Mouse (Mus musculus) inflammation-experienced regulatory T-cells, adult 6 months (primary cell): ENCODE measurements around the gene Krt78. TPM values are rescaled to one million over a fixed set of nuclear protein-coding genes. Genes with fewer than 3 reads are reported as not detected.
"Not testable (repeated sequence)": the region's sequence is repeated elsewhere in the genome, so short reads cannot be mapped to it uniquely, and the experiment has no call there.

ENCODE experiments used
- ATAC-seq: one replicate; pipeline ENCODE4 v1.8.0; 2017
- polyA plus RNA-seq, 3 experiments: library from polyadenylated mRNA; unstranded; fragments of 100-300 nt; shearing (Covaris generic); gene quantifications; one replicate each; pipeline ENCODE4 v1.2.1; 2017

Krt78 gene
- polyA plus RNA-seq: not detected

GRCm38 (mm10) chr15:101954187-101954586, at the start of gene Krt78:
Krt78 (minus strand) TSS chr15:101954287.
- no peak for ATAC-seq

- no peak for ATAC-seq
Observed at GRCm38 (mm10) chr15:102003516-102003915, 49.4 kb upstream of the Krt78 start.

GRCm38 (mm10) chr15:102002646-102003488, 48.8 kb upstream of the Krt78 start:
- ATAC-seq: no peak

DNA sequence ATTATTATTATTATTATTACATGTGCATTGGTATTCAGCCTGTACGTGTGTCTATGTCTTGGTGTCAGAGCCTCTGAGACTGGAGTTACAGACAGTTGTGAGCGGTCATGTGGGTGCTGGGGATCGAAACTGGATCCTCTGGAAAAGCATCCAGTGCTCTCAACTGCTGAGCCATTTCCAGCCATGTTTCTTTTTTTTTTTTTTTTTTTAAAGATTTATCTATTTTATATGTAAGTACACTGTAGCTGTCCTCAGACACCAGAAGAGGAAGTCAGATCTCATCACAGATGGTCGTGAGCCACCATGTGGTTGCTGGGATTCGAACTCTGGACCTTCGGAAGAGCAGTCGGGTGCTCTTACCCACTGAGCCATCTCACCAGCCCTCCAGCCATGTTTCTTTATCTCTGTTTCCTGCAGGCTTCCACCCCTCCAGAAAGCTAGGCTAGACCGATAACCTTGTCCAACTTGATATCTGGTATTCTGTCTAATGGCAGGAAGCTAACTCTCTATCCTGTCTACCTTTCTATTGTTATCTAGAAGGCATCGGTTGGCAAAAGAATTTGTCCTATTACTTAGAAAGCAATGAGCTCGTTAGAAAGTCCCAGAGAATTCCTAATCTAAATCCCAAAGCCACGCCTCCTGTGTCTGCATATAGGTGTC, 45.7 kb upstream of the Krt78 start:
- no peak for ATAC-seq

DNA sequence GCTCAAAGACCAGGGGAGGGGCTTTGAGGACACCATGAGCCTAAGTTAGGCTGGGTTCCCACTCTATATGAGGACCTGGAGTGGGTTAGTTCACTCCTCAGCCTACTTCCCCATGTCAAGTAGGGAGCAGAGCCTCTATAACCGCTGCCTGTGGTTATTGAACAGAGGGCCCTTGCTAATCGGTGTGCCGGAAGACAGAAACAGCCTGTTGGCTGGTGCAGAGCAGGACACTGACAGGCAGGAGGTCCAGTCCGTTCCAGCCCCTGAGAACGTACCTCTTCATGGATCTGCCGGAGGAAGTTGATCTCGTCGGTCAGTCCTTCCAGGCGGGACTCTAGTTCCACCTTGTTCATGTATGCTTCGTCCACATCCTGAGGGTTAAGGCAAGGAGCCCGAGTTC, 45.1 kb upstream of the Krt78 start:
- no peak for ATAC-seq

DNA sequence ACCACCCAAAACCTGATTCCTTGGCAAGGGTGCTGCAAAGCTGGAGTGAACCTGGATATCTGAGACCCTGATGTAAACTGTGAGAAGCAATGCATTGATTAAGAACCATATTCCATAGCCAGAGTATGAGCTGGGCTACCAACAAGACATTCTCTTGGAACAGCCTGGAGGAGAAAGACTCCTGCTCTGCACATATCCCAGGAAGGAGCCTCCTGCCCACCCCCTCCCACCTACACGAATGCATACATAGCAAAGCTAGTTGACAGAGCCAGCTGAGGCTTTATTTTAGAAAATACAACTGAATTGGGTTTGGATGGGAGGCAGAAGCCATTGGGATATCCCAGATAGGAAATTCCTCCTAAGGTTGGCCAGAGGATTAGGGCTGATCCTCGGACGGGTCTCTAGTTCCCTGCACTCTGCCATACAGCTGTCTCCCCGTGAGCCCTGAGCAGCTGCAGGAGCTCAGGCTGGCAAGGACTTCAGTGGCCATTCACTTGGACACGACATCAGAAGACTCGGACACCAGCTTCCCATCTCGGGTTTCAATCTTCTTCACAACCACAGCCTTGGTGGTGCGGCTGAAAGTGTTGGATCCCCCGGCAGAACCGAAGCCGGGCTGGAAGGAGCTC, 42.5 kb upstream of the Krt78 start:
- not testable (repeated sequence) for ATAC-seq

DNA sequence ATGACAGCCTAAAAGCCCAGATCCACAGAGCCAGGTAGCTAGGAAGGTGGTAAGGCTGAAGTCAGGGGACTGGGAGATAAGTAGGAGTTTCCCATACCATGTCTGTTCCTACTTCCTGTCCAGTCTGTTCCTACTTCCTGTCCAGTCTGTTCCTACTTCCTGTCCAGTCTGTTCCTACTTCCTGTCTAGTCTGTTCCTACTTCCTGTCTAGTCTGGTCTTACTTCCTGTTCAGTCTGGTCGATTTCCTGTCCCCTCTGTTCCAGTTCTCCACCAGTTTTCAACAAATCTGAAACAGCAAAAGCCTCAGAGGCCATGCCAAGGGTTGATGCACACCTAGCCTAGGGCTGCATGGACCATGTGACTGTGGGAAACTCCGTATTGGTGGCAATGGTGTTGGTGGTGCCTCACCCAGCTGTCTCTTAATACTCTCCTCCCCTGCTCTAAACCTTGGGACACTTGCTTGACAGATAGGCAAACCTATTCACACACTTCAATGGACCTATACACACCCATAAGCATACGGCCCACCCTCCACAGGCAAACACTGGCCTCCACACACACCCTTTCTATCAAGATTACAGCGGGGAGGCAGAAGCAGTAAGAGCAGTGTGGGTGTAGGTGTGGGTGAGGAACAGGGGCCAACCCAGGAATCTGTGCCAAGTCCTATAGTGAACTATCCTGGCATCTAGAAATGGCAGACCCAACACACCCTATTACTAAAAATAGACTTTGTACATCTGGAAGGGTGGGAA, 41.6 kb upstream of the Krt78 start:
- ATAC-seq: no peak

- ATAC-seq: no peak
Observed at GRCm38 (mm10) chr15:101994365-101994764, 40.3 kb upstream of the Krt78 start.

DNA sequence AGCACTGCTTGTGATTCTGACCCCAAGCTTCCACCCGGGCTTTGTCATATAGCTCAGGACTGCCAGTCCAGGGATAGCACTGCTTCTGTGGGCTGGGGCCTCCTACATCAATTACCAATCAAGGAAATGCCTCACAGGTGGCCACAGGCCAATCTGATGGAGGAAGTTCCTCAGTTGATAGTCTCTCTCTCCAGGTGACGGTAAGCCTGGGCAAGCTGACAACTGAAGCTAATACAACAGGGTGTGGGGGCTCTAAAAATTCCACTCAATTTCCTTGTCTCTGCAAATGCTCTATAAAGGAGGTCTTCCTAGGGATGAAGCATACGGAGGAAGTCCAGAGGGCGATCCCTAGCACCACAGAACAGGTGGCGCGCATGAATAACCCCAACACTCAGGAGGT, 36.9 kb upstream of the Krt78 start:
- no peak for ATAC-seq

GRCm38 (mm10) chr15:101988714-101989113, 34.6 kb upstream of the Krt78 start:
- no peak for ATAC-seq

DNA sequence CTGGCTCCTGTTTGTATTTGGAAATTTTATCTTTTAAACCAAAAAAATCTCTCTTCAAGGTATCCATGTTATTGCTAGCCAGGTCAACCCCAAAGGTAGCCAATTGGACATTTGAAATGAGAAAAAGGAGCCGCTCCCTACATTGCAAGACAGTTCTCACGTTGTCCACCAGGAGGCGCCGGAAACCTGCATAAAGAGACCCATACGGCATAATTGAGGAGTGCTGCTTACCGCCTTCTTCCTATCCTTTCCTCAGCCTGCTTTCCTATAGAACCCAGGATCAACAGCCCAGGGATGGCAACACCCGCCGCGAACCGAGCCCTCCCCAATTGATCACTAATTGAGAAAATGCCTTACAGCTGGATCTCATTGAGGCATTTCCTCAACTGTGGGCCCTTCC, 34.0 kb upstream of the Krt78 start:
- no peak for ATAC-seq

DNA sequence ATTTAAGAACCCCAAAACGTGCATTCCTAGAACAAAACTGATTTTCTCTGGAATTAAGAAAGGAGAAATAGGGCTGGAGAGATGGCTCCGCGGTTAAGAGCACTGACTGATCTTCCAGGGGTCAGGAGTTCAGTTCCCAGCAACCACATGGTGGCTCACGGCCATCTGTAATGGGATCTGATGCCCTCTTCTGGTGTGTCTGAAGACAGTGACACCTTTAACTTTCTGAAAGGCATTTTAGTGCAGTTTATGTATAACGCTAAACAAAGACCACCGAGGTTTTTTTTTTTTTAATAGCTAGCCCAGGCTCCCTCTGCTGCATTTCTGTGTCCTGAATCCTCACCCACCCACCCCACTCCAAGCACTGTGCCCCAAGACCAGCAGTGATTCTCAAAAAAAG, 30.7 kb upstream of the Krt78 start:
- ATAC-seq: no peak

- peak; percentile 83 for ATAC-seq
Observed at GRCm38 (mm10) chr15:101983949-101984601, 30.0 kb upstream of the Krt78 start.

DNA sequence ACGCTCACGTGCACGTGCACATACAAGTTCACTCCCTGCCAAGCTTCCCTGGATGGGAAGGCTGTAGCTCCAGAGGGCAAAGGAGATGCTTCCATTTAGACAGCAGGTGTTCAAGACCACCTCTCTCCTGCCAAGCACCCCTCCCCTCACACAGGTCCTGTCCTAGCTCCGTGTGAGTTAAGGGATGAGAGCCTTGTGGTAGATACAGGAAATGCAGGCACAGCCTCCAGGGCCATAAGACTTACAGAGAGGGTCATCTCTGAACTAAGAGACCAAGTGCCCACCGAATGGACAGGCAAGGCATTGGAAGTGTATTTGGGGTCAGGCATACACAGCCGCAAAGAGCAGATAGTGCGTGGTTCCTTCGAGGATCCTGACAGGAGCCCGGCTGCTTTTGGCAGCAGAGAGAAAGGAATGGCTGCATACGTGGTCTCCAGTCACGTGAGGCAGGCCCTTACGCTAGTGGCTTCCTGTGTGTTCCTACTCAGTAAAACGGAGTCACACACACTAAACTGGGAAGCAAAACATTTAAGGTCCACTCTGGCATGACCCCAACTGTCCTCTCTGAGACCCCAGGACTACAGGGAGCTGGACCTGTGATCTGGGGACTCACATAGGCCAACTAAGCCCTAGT, 29.3 kb upstream of the Krt78 start:
- no peak for ATAC-seq

DNA sequence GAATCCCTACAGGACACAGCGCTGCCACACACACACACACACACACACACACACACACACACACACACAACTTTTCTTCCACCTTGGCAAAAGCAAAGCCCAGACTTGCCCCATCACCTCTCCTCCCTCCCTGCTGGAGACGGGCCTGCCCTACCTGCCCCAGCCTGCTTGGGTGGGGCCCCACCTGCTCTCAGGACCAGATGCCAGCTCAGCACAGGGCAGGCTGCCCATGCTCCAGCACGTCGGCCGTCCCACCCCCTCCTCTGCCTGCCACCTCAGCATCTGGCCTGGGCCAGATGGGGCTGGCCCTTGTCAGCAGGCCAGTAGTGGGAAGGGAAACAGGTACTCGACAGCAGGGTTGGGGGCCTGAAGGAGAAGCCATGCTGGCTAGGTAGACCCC, 26.8 kb upstream of the Krt78 start:
- ATAC-seq: no peak

GRCm38 (mm10) chr15:101977043-101977726, 23.1 kb upstream of the Krt78 start:
- ATAC-seq: peak; percentile 75

DNA sequence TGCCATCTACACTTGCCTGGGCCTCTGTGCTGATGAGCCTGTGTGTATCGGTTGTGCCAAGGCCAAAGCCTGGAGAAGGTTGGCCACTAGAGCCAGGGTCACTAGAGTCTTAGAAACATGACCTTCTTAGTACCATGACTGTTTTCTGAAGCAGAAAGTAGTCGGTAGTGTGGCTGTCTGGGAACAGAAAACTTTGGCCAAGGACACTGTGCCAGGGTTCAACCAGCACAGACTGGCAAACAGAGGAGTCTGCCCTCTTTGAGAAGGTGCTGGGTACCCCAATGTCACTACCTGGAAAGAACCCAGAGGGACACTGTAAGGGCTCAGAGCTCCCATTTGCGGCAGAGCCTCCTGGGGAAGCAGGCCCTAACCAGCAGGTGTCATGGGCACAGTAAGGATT, 22.6 kb upstream of the Krt78 start:
- ATAC-seq: no peak

DNA sequence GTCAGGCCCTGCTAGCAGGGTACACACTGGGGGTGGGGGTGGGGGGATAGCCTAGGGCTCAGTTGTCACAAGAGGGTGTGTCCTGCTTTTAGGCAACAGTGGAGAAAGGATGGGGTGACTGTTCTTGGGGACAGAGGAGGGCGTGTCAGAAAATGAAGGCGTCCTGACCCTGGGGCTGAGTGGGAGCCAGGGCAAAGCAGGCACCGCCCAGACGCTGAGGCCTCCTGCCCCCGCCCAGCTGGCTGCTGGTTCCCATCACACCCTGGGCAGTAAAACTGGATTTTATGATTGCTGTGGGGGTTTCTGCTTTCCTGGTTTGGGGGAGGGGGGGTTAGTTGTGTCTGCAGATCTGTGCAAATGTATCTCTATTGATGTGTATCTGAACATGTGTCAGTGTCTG, 21.9 kb upstream of the Krt78 start:
- ATAC-seq: no peak

- ATAC-seq: no peak
Observed at GRCm38 (mm10) chr15:101974083-101974845, 20.2 kb upstream of the Krt78 start.

DNA sequence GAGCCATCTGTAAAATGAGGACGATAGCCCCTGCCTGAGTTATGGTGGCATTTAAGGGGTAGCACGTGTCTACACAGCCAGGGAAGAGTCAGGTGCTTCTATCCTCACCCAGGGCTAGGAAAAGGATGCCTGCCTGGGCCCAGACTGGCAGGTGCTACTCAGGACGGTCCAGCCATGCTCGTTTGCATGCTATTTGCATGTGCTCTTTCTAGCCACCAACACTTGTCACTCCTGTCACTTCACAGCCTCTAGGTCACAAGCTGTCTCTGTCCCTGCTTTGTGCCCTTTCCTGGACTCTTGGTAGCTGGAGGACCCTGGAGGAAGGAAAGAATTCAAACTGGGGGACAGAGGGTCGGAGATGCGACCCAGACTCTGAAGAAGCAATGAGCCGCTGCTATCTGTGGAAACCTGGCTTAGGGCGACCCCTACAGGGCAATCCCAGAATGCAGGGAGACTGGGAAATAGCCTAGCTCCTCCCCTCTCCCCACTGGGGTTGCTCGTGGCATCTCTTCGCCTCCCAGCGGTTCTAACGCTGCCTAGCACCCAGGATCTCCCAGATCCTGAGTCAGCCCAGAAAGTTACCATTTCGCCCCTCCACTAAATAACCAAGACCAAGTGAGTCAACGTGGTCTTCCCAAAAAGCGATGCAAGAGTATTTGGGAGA, 19.5 kb upstream of the Krt78 start:
- peak; percentile 77 for ATAC-seq
